Mouse (Mus musculus) T-cell, adult 2 months (primary cell): ENCODE measurements around the gene Nr2c2.
A peak's percentile ranks its signal among the peaks of the same experiment; 100 is the strongest.

Experiments used
- DNase-seq: peaks from one replicate; pipeline ENCODE4 v3.0.0; 2022; ENCODE audit warnings: low spot score

Nr2c2 gene

GRCm38 (mm10) chr6:92126861-92127468, 35.8 kb downstream of the Nr2c2 start:
- DNase-seq, result no peak

DNA sequence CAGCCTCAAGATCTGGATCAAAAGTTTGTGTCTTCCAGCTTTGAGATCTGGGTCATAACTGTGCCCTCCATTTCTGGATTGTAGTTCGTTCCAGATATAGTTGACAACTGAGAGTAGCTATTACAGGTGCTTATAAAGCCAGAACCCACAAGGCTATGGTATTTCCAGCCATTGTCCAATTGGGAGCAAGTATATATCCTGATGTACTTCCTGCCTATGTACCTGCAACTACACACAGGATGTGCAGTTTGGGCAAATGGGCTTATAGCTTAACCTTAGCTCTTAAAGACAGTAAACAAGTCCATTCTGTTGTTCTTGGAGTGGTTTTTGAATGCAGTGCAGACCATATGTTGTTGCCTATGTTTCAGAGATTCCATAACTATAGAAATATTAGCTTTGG, 40.3 kb downstream of the Nr2c2 start:
- no peak for DNase-seq

DNA sequence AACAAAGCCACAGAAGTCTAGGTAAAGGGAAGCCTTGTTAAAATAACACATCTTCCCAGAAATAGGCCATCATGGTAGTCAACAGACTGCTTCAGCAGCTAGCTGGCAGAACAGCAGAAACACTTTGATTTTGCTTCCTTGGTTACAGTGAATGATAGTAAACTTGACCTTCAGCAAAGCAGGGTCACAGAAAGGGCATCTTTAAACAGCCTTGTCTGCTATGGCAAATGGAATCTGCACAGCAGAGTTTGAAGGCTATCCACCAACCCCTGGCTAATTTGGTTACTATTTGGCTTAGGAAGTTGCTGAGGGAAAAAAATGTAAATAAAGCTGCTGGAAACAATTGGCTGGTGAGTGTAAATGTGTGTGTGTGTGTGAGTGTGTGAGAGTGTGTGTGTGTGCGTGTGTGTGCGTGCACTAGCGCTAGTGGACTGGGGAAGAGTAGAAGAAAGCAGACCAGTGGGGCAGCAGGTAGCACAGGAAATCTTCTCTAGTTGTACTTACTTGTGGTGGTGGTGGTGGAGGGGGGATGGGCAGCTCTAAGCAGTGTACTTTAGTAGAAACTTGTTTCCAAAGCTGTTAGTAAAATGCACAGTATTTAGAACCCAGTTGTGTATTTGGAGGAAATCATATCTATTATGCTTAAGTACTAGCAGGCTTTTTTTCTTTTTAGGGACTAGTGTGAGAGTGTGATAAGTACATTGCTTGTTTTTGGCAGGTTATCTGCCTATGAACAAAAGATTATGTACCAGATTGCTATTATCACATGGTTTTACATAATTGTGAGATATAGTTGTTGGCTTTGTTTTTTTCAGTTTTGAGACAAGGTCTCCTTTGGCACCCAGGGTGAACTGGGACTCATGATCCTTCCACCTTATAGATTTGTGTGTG, 41.1 kb downstream of the Nr2c2 start:
- DNase-seq, result peak; percentile 34

- DNase-seq, result no peak
Measured at GRCm38 (mm10) chr6:92133617-92134016, 42.4 kb downstream of the Nr2c2 start.

- no peak for DNase-seq
Measured at GRCm38 (mm10) chr6:92136356-92136755, 45.2 kb downstream of the Nr2c2 start.

- no peak for DNase-seq
Measured at GRCm38 (mm10) chr6:92145881-92146280, 54.7 kb downstream of the Nr2c2 start.

- DNase-seq, result no peak
Measured at GRCm38 (mm10) chr6:92153774-92154173, 62.6 kb downstream of the Nr2c2 start.

DNA sequence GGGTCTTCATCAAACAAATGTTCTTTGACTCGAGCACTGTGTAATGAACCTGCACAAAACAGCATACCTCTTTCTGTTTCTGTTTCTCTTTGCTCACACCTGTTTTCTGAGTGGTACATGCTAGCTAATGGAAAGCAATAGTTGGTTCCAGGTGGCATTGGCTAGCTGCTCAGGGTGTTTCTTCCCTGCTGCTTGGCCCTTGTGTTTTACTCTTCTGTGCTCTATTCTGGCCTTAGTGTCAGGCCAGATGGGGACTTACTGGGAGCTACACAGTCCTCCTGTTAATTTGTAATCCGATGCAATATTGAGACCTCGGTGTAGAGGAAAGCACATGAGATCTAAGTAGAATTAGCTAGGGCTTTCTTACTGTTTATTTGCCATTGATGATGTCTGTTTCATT, 67.6 kb downstream of the Nr2c2 start:
- no peak for DNase-seq

DNA sequence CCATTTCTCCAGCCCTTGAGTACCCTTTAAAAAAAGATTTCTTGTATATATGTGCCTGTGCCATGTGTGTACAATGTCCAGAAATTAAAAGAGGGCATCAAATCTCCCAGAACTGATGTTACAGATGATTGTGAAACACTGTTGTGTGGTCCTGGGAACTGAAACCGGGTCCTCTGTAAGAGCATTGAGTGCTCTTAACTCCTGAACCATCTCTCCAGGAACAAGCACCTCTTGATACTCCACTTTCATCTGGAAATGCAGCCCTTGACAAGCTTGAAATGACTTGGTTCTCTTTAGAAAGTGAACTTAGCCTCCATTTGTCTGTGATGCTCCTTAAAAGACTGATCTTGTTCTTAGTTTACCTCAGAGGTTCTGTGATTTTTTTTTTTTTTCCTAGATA, 71.5 kb downstream of the Nr2c2 start:
- DNase-seq, result no peak

DNA sequence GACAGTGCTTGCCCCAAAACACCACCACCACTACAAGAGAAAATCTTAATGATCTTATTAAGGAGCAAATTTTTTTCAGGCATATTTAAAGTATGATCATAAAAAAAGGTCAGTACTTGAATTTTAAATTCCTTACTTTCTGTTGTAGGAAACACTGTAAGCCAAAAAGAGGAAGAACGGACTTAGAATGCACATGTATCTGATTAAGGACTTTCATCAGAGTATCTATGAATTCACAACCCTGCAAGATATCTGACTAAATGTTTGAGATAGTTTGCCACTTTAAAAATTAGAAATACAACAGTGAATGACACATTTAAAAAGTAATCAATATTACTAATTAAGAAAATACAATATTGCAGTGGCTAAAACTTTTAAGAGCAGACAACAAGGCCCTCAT, 85.3 kb downstream of the Nr2c2 start:
- no peak for DNase-seq

DNA sequence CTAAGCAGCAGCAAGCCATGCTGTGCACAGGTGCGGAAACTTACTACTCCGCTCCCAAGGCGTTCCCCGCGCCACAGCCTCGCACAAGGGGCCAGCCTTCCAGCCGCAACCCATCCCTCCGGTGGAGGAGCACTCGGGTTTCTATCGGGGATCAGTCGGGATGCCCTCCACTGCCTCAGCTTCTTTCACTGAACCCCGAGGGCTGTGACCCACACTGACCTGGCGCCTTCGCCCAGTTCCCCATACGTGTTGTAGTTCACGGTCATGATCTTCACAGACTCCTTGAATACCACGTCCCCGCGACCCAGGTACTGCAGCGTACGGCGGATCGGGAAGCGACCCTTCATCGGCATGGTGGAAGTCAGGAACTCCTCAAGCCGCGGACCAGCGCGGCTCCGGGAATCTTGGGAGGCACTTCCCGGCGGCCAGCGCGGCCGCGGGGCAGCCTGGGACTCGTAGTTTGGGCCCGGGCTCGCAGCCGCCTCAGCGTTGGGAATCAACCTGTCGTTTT, 92.5 kb downstream of the Nr2c2 start, which contains the start of gene Mrps25:
Mrps25 (minus strand) TSS at position 413 of the 511 bp plus-strand sequence.
- peak; percentile 14 for DNase-seq

DNA sequence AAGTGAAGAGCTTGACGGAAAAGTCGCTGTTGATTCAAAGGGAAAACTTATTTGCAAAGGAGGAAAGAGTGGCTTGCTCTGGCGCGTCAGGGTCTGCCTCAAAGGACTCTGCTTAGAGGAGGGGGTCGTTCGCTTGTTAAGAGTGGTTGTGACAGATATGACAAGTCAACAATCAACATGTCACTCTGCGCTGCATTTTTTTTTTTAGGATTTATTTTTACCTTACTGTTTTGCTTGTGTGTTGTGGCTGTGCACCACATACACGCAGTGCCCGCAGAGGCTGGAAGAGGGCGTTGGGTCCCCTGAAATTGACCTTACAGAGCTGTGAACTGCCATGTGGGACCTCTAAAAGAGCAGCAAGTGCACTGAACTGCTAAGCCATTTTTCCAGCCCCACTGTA, 93.0 kb downstream of the Nr2c2 start:
- no peak for DNase-seq

DNA sequence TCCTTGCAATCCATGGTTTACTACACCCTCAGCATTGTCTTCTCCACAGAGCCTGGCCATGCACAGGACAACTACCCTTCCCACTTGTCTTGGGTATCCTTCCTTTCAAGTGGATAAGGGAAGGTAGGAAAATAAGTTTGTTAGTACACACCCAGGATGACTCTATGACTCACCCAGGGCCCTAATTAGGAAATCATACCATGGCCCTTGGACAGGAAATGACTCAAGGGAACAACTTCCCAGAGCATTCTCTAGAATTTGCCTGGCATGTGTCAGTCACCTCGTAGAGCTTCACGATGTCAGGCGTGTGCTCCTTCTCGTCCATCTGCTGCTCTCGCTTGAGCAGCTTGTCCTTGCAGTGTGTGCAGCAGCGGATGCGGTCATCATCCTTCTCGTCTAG, 108.2 kb downstream of the Nr2c2 start:
- DNase-seq, result no peak

GRCm38 (mm10) chr6:92214055-92214772, 123.0 kb downstream of the Nr2c2 start:
- peak; percentile 4 for DNase-seq

DNA sequence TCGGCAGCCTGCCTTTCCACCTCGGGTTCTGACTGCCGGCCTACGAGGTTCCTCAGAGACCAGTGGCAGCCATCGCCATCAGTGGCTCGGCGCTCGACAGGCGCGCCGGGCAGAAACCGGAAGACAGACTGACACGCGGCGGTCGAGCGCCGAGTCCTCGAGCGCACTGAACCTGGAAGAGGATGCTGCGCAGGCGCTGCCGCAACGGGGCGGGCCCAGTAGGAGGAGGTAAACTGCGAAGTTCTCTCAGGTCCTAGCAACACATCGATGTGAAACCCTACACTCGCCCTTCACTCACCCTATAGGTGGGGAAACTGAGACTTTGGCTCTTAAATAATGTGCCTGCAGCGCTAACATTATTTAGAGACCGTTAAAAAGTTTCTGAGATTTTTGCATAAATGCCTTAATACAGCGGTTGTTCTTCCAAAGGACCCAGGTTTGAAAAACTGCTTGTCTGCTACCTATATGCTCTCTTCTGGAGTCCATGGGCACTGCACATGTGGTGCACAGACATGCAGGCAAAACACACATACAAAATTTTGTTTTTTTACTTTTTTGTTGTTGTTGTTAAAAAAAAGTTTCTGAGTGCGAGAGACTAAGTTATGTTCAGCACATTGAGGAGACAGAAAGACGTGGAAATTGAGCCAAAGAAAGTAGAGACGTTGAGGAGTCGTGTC, 123.7 kb downstream of the Nr2c2 start, which contains the start of gene Rbsn:
Rbsn (minus strand) TSS at position 153 of the 677 bp plus-strand sequence.
- peak; percentile 95 for DNase-seq

GRCm38 (mm10) chr6:92219445-92219844, 128.3 kb downstream of the Nr2c2 start:
- no peak for DNase-seq

GRCm38 (mm10) chr6:92221604-92222003, 130.4 kb downstream of the Nr2c2 start:
- DNase-seq, result no peak

DNA sequence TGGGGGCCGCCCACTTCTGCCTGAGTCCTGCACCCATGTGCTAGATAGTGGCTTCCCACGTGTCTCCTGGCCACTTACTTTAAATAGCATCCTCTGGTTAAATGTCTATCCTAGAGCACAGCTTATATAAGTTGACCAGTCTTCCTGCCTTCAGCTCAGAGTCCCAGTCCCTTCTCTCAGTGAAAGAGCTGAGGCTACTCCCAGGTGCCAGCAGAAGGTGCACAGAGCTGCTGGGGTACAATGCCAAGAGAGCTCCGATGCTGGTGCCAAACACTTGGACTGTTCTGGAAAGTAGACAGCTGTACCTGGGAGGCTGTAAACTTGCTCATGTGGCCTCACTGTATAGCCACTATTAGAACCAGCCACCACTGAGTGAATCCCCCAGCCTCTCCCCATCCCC, 130.8 kb downstream of the Nr2c2 start:
- DNase-seq, result no peak
